Mouse (Mus musculus) spleen, adult 12 weeks (tissue): ENCODE results near the gene St3gal3.

Source experiments
- DNase-seq: peaks from one replicate; pipeline ENCODE4 v3.0.0; 2022; ENCODE audit warnings: low spot score

The St3gal3 gene

DNA sequence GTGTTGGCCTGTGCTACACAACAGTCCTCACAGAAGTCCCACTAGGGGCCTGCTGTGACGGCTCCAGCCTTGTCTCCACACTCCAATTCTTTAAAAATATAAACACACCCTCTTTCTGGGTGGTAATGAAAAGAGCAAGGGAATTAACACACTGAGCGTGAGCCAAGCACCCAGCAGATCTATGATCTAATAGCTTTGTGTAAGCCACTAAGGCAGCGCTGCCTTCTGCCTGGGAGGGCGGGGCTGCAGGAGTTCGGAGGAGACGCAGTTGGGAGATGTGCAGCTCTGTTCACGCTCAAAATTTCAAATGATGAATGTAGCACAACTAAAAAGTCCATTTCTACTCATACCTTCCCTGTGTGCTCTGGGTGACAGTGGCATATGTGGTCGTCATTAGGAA, 115.1 kb downstream of the St3gal3 start:
- no peak for DNase-seq

DNA sequence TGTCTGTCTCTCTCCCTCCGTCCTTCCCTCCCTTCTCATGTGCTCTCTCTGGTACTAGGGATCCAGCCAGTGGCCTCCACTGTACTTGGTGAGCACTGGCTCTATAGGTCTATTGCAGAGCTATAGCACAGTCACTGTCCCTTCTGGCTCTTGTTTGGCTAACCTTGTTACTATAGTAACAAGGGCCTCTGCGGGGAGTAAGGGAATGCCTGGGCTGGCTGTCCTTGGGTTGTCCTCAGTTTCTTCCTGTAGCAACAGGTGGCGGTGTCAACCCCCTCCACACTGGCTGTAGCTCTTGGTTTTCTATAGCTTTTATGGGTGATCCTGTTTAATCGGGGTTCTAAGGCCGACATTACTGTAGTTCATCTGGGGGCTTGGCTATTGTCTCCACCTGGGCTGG, 115.5 kb downstream of the St3gal3 start:
- no peak for DNase-seq

GRCm38 (mm10) chr4:118017021-118017805, 117.5 kb downstream of the St3gal3 start:
- no peak for DNase-seq

DNA sequence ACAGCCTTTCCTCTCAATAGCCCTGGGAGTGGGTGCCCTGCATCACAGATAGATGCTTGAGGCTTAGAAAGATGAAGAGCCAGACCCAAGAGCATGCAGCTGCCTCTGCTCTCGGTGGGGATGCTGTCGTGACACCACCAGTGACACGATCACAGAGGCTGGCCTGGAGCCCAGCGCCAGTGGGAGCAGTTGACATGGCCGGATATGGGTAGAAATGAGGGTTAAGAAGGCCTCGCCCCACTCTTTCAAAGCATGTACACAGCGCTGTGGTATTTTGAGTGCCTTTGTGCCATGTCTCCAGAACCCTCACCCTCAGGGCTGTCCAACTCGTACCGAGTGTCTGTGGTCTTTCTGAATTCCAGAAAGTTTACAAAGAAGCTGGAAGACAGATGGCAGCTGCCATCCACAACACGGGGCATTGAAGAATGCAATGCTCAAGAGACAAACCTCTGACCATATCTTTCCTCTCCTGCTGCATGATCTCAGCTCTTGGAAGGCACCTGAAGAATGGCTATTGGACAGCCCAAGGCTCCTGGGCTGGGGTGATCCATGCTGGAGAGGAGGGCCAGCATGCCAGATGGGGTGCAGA, 118.3 kb downstream of the St3gal3 start:
- no peak for DNase-seq

DNA sequence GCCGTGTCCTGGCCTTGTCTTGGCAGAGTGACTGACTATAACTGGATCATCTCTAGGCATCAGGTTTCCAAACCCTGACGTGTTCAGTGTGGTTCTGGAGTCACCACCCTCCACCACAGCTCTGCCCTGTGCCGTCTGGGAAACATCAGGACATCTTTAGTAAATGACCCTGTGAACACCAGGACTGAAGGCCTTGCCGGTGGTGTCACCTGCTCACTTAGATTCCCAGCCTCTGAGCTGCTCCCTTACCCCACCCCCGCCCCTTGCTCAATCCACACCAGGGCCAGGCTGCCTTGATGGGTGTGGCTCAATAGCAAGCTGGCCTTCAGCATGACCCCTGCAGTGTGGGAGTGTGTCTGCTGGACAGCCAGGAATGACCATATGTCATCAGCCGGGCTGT, 119.1 kb downstream of the St3gal3 start:
- no peak for DNase-seq

- DNase-seq: no peak
Measured at GRCm38 (mm10) chr4:118015126-118015525, 119.6 kb downstream of the St3gal3 start.

- DNase-seq: no peak
Measured at GRCm38 (mm10) chr4:118010661-118011173, 124.0 kb downstream of the St3gal3 start.

DNA sequence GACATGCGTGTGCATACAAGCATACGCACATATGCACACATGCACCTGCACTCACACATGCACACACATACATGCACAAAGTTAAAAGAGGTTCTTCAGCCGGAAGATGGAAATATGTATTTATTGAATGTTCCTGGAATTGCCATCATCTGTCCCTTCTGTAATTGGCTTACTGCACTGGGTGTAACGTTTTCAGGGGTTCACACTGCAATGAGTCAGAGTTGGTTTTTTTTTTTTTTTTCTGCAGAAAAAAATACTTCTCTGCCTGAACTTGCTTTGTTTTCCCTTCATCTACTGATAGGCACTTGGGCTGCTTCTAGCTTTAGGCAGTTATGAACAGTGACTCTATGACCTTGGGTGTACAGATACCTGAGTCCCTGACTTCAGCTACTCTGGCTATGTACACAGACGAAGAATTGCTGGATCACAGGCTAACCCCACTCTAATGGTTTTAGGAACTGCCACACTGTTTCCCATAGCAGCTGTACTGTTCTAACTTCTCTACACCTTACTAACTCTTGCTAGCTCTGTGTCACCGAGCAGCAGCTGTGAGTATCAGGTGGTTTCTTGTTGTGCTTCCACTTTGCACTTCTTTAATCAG, 126.2 kb downstream of the St3gal3 start:
- no peak for DNase-seq

- DNase-seq: no peak
Measured at GRCm38 (mm10) chr4:118001355-118001754, 133.4 kb downstream of the St3gal3 start.

DNA sequence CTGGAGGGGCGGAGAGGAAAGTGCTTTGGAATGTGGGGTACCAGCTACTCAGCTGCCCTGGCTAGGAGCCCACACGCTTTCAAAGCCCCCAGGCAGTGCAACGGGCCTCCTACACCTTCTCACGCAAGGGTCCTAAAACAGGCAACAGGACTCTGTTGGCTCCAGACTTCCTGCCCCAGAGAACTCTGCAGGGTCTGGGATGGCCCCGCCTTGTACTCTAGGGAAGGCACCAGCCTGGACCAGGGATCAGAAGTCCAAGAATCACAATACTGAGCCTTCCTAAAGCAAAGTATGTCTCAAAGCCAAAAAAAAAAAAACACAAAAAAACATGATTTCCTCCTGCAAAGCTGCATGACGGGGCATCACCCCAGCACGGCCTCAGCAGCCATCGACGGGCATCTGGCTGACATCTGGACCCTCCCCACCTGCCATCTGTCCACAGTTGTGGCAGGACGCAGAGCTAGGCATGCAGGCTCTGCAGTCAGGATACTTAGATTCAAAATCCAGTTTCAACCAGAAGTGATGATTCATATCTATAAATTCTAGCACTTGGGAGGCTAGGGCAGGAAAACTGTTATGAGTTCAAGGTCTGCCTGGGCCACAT, 134.0 kb downstream of the St3gal3 start:
- no peak for DNase-seq

DNA sequence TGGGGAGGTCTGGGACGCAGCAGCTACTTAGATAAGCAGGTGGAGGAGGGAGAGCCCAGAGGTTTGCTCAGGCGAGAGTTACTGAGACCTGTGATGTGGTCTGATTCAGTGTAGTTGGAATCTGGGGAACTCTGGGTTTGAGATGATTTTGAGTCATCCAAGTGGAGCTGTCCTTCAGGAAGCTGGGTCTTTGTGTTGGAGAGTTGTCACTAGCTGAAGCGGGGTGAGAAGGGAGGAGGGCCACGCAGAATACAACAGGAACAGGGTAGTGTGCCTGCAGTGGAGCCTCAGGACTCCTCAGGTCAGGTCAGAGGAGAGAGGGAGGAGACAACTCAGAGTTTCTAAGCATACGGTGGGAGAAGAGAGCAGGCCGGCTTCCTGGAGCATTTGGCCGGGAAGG, 134.8 kb downstream of the St3gal3 start:
- no peak for DNase-seq

- no peak for DNase-seq
Measured at GRCm38 (mm10) chr4:117997381-117998269, 137.1 kb downstream of the St3gal3 start.

DNA sequence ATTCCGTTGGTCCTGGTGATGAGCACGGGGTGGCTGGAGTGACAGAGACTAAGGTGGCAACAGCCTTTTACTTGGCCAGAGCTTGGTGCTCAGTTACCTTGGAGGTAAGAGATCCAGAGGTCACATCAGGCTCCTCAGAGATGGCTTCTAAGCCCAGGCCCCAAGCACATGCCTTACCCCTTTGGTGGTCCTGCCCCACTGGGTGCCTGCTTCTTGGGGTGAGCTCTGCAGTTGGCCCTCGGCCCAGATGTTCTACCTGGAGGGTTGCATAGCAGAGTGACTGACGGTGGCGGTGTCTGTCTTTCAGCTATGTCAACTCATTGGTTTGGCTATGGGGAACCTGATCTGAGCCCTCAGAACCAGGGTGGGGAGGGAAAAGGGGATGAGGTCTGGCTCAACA, 138.0 kb downstream of the St3gal3 start:
- no peak for DNase-seq

DNA sequence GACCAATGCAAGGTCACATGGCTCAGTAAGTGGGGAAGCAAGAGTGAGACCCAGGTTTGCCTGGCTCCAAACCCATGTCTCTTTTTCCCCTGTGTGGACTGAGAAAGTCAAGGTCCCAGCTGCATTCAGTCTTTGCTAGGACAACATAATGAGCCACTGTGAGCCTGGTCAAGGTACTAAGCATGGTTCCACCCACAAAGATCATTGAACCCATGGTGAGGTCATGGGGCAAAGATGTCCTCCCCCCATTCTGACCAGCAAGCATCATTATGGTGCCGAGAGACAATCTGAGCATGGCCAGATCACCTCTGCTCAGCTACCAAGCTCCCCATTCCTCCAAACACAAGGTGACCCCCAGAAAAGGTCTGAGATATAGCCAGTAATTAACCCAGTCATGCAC, 139.3 kb downstream of the St3gal3 start:
- no peak for DNase-seq

GRCm38 (mm10) chr4:117993421-117993820, 141.3 kb downstream of the St3gal3 start:
- DNase-seq: no peak

GRCm38 (mm10) chr4:117992872-117993271, 141.8 kb downstream of the St3gal3 start:
- no peak for DNase-seq

DNA sequence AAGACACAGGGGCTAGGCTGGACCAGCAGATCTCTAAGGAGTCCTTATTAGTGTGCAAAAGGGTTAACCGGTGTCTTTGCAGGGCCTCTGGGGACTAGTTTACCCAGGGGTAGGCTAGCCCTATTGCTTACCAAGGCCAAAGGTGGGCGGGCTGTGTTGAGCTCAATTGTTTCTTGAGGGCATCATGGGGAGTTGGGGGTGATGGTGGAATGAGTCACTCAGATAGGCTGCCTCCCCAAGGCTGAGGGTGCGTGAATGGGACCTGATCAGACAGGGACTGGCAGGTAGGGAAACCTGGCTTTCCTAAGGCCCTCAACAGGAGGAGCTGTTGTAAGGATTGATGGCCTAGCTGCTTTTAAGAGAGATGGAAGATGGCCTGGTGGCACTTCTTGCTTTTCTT, 142.7 kb downstream of the St3gal3 start:
- no peak for DNase-seq

GRCm38 (mm10) chr4:117991055-117991627, 143.6 kb downstream of the St3gal3 start:
- DNase-seq: no peak

- no peak for DNase-seq
Measured at GRCm38 (mm10) chr4:117990571-117990970, 144.1 kb downstream of the St3gal3 start.

GRCm38 (mm10) chr4:117989801-117990200, 144.9 kb downstream of the St3gal3 start:
- DNase-seq: no peak

DNA sequence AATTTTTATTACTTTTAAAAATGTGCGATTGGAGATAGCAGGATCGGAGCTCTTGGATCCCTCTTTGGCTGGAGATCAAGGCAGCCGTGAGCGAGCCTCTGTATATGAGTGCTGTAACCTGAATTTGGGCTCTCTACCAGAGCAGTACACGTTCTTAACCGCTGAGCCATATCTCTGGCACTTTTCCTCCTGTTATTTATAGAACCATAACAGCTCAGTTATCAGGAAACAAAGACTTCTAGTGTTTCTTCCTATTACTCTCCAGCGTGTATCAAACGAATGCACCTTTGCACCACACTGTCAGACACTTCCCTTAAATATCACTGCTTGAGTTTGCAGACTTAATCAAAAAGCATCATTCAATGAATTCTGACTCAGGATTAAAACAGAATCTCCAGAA, 147.9 kb downstream of the St3gal3 start:
- DNase-seq: no peak
